Mouse (Mus musculus) macrophage (primary cell): ENCODE data around the gene Babam1. TPM values are rescaled to one million over a fixed set of nuclear protein-coding genes. Genes with fewer than 3 reads are reported as not detected.

Source experiments
- H3K27ac ChIP-seq: fragments of 350-480 bp; formaldehyde crosslinking; 2 replicates; pipeline ENCODE4 v1.9.0; 2021
- H3K36me3 ChIP-seq: fragments of 350-480 bp; formaldehyde crosslinking; 2 replicates; pipeline ENCODE4 v1.9.0; 2021; ENCODE audit errors: inconsistent target
- H3K4me3 ChIP-seq: fragments of 350-480 bp; formaldehyde crosslinking; 2 replicates; pipeline ENCODE4 v1.9.0; 2021; ENCODE audit errors: inconsistent target
- H3K79me2 ChIP-seq: fragments of 350-480 bp; formaldehyde crosslinking; 2 replicates; pipeline ENCODE4 v1.9.0; 2021; ENCODE audit errors: inconsistent target
- WGBS: methylation state at CpG from one replicate; pipeline ENCODE4 v1.1.7; 2026; ENCODE audit warnings: inconsistent platforms; ENCODE audit not compliant: missing documents; 5-methylcytosine and 5-hydroxymethylcytosine counted together
- polyA plus RNA-seq: library from polyadenylated mRNA; stranded (reverse); fragments of 250-400 nt; gene quantifications from 3 replicates; pipeline ENCODE4 v1.2.4, GENCODE M21; 2018; ENCODE audit warnings: inconsistent platforms

Gene Babam1
- polyA plus RNA-seq, 1 experiment from 2014 or later, result 91.2 TPM

GRCm38 (mm10) chr8:71392871-71393270 lies 3.8 kb upstream of the Babam1 start:
- H3K36me3 ChIP-seq, result no peaks in the 10 kb centered on the region
- H3K27ac ChIP-seq, result no peak overlapping the region
- no peak overlapping the region for H3K4me3 ChIP-seq
- 67% methylated on average over 3 of the region's 3 CpGs for WGBS
- H3K79me2 ChIP-seq, result peaks cover 12% of the 10 kb centered on the region

GRCm38 (mm10) chr8:71394481-71394880 lies 2.2 kb upstream of the Babam1 start:
- Histone ChIP-seq H3K4me3 (no peak overlapping the region), H3K79me2 (peaks cover 13% of the 10 kb centered on the region), H3K27ac (no peak overlapping the region), H3K36me3 (peaks cover 7% of the 10 kb centered on the region; the same call in 1 of the 2 replicates)
- WGBS, result 91% methylated on average over 7 of the region's 7 CpGs

- Histone ChIP-seq H3K36me3 (peaks cover 11% of the 10 kb centered on the region; the same call in 1 of the 2 replicates), H3K4me3 (no peak overlapping the region), H3K79me2 (peaks cover 13% of the 10 kb centered on the region), H3K27ac (no peak overlapping the region)
- WGBS, result 87% methylated on average over 9 of the region's 10 CpGs
Observed at GRCm38 (mm10) chr8:71395071-71395470, 1.6 kb upstream of the Babam1 start.

DNA sequence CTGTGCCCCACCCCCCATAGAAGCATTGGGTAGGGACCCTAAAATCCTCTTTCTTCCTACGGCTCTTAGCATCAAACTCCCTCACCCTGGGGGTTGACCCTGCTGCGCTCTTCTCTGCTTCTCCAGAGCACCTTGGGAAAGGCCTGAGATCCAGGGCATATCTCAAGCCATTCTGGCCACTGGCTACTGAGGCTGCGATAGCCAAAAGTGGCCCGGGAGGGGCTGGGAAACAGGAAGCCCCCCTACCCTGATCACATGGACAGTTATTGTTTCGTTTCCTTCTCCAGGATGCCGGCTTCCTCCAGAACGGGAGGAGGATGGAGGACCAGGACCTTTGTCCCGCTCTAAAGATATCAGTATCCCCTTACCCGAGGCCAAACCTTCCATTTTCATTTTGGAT lies 1.0 kb upstream of the Babam1 start, which contains the start of gene Ushbp1:
Ushbp1 (minus strand) TSS at position 174 of the 400 bp plus-strand sequence.
- peak within 1 kb of the TSS; percentile 51; the same call in 1 of the 2 replicates for H3K27ac ChIP-seq
- H3K79me2 ChIP-seq, result peaks cover 13% of the 10 kb centered on the region
- peak within 1 kb of the TSS; percentile 99 for H3K4me3 ChIP-seq
- WGBS, result 83% methylated on average over 9 of the region's 9 CpGs
- peaks cover 11% of the 10 kb centered on the region; the same call in 1 of the 2 replicates for H3K36me3 ChIP-seq

- 85% methylated on average over 12 of the region's 12 CpGs for WGBS
- H3K4me3 ChIP-seq, result peak overlapping the region; percentile 99
- peaks cover 11% of the 10 kb centered on the region; the same call in 1 of the 2 replicates for H3K36me3 ChIP-seq
- no peak overlapping the region for H3K27ac ChIP-seq
- peaks cover 13% of the 10 kb centered on the region for H3K79me2 ChIP-seq
Observed at GRCm38 (mm10) chr8:71397701-71398100, 1.0 kb downstream of the Babam1 start.

DNA sequence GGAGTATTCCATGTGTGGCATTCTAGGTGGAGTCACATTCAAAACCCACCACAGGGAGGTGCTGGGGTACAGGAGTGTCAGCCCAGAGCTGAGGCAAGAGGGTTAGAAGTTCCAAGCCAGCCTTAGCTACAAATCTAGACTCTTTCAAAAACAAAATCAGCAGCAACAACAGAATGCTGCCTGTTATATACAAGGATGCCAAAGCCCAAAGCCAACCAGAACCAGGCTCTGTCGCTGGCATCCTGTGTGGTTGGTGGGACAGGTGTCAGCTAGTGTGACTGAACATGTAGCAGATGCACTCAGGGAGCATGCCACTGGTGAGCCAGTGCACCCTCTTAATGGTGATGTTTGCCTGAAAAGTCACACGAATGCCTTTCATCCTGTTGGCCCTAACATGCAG lies 4.2 kb downstream of the Babam1 start:
- 97% methylated on average over 2 of the region's 2 CpGs for WGBS
- peaks cover 11% of the 10 kb centered on the region; the same call in 1 of the 2 replicates for H3K36me3 ChIP-seq
- no peak overlapping the region for H3K4me3 ChIP-seq
- H3K79me2 ChIP-seq, result peaks cover 13% of the 10 kb centered on the region
- no peak overlapping the region for H3K27ac ChIP-seq

DNA sequence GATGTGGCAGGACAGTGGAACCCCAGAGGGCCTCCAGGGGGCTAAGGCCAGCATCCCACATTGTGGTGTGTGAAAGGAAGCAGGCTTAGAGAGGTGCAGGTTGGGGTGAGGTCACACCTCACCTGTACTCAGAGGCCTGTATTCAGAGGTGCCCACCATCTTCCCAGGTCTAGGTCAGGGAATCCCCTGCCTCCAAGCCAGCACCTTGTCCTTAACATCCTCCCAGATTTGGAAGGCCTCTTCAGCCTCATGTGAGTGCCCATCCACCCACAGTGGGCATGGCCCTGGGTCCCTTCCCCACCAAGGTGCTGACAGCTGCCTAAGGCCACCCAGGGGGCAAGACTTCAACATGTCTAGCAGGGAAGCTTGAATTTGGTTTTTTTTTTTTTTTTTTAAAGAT lies 4.8 kb downstream of the Babam1 start:
- Histone ChIP-seq H3K4me3 (no peak overlapping the region), H3K36me3 (peaks cover 11% of the 10 kb centered on the region; the same call in 1 of the 2 replicates), H3K79me2 (peaks cover 14% of the 10 kb centered on the region), H3K27ac (no peak overlapping the region)

- no peak overlapping the region for H3K27ac ChIP-seq
- WGBS, result 94% methylated on average over 7 of the region's 9 CpGs
- H3K36me3 ChIP-seq, result peaks cover 11% of the 10 kb centered on the region; the same call in 1 of the 2 replicates
- no peak overlapping the region for H3K4me3 ChIP-seq
- peaks cover 8% of the 10 kb centered on the region for H3K79me2 ChIP-seq
Observed at GRCm38 (mm10) chr8:71402446-71402964, 5.8 kb downstream of the Babam1 start.

DNA sequence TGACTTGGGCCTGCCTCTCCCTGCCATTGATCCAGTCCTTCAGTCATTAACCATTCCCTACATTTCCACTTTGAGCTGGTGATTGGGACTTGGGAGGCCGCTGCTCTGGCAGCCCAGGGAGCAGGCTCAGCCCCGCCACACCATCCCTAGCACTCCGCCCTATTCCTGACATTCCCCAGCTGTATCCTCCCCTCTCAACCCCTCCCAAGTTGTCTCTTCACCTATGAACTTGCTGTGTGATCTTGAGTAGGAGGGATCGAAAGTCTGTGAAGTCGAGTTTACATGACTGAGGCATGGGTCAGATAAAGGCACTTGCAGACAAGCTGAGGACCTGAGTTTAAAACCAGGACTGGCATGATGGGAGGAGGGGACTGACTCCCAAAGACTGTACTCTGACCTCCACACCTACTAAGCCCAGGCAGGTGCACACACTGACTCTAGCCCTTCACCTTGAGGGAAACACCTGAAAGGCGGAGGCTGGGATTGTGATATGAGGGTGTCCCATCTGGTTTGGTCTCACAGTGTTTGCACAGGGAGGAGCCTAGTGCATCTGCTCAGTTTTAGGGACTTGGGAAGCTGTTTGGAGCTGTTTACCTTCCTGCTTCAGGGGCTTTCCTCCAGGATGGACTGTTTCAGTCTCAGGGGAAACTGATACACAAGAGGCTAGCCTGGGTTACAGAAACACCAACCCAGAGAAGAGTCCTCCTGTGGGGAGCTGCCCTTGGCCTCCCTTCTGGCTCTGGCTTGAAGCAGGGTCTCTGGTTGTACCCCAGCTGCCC lies 6.6 kb downstream of the Babam1 start:
- WGBS, result 92% methylated on average over 6 of the region's 6 CpGs
- Histone ChIP-seq H3K27ac (no peak overlapping the region), H3K4me3 (no peak overlapping the region), H3K36me3 (peaks cover 10% of the 10 kb centered on the region; the same call in 1 of the 2 replicates), H3K79me2 (peaks cover 3% of the 10 kb centered on the region; the same call in 1 of the 2 replicates)

GRCm38 (mm10) chr8:71404011-71404410 lies 7.3 kb downstream of the Babam1 start:
- 84% methylated on average over 8 of the region's 8 CpGs for WGBS
- Histone ChIP-seq H3K27ac (no peak overlapping the region), H3K36me3 (peaks cover 4% of the 10 kb centered on the region; the same call in 1 of the 2 replicates), H3K4me3 (no peak overlapping the region), H3K79me2 (peaks cover 3% of the 10 kb centered on the region; the same call in 1 of the 2 replicates)

GRCm38 (mm10) chr8:71404951-71405351 lies 8.3 kb downstream of the Babam1 start:
- whole genome bisulfite sequencing, result 63% methylated on average over 9 of the region's 9 CpGs

GRCm38 (mm10) chr8:71405401-71406098 lies 8.9 kb downstream of the Babam1 start, which contains the start of gene Ankle1:
TSS of gene Ankle1 (plus strand) at chr8:71406010.
- Histone ChIP-seq H3K4me3 (peak within 1 kb of the TSS; percentile 65), H3K27ac (peak within 1 kb of the TSS; percentile 29; the same call in 1 of the 2 replicates), H3K36me3 (no peaks in the 10 kb centered on the region), H3K79me2 (peaks cover 3% of the 10 kb centered on the region; the same call in 1 of the 2 replicates)
- WGBS, result 13% methylated on average over 33 of the region's 33 CpGs

More at GRCm38 (mm10) chr8:71404951-71405351, 8.3 kb downstream of the Babam1 start:
- Histone ChIP-seq H3K4me3 (peak overlapping the region; percentile 65; the same call in 1 of the 2 replicates), H3K27ac (no peak overlapping the region), H3K36me3 (no peaks in the 10 kb centered on the region), H3K79me2 (peaks cover 3% of the 10 kb centered on the region; the same call in 1 of the 2 replicates)

DNA sequence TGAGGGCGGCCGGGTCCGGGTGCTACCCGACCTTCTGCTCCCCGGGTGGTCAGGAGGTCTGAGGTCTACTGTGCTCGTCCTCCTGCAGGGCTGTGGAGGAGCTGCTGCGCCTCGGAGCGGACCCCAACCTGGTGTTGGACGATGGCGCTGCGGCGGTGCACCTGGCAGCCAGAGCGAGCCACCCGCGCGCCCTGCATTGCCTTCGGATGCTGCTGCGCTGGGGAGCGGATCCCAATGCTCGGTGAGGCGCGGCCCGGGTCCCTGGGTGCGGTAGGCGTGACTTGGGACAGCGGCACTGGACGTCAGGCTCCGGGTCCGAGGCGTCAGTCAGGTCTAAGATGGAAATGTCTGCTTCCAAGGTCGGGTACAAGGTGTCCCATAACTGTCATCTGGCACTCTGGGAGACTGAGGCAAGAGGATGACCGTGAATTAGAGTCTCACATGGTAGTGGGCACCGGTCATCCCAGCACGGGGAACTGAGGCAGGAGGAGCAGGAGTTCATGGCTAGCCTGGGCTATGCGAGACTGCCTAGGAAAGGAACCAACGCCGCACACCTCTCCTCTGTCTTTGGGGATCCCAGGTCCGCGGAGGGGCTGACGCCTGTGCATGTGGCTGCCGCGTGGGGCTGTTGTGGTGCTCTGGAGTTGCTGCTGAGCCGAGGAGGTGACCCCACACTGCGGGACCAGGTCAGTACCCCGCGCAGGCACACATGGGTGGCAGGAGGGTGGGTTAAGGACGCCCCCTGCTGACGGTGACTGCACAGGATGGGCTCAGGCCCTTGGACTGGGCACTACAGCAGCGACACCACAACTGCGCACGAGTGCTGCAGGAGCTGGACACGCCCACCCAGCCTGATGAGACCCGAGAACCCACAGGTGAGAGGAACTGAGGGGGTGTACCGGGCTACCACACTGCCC lies 9.7 kb downstream of the Babam1 start:
- whole genome bisulfite sequencing, result under 1% methylated on average over 53 of the region's 55 CpGs

More for the DNA sequence above, 9.7 kb downstream of the Babam1 start:
- Histone ChIP-seq H3K27ac (no peak overlapping the region), H3K79me2 (peaks cover 3% of the 10 kb centered on the region; the same call in 1 of the 2 replicates), H3K36me3 (no peaks in the 10 kb centered on the region), H3K4me3 (peak overlapping the region; percentile 65)
